Mouse (Mus musculus) urinary bladder, postnatal 4 days (tissue): Measurements from ENCODE around the gene Il18.
"Not testable (repeated sequence)": the region's sequence is repeated elsewhere in the genome, so short reads cannot be mapped to it uniquely, and the experiment has no call there.

Experiments used
- DNase-seq, 2 experiments: peaks; one replicate each; pipeline ENCODE4 v3.0.0; 2021 to 2022; ENCODE audit warnings: low spot score in 2 of 2

The Il18 gene

GRCm38 (mm10) chr9:50603189-50603997, 48.8 kb downstream of the Il18 start, which contains the start of the genes Sdhd and Timm8b:
TSS of gene Sdhd (minus strand) at chr9:50603812.
TSS of gene Timm8b (plus strand) at chr9:50603910.
- peak; percentile 90 to 92 for DNase-seq

- no peak for DNase-seq
These were observed 49.3 kb downstream of the Il18 start for GRCm38 (mm10) chr9:50603998-50604324.

- DNase-seq, result no peak
These were observed 49.7 kb downstream of the Il18 start for GRCm38 (mm10) chr9:50604338-50604737.

GRCm38 (mm10) chr9:50612115-50612514, 57.5 kb downstream of the Il18 start:
- no peak for DNase-seq

GRCm38 (mm10) chr9:50616161-50616560, 61.5 kb downstream of the Il18 start:
- DNase-seq, result no peak

- DNase-seq, result peak; percentile 83 to 85
These were observed 62.4 kb downstream of the Il18 start, which contains the start of the genes Pih1d2 and Nkapd1 for GRCm38 (mm10) chr9:50616766-50617603. TSS of gene Pih1d2 (plus strand) at chr9:50617321. TSS of gene Nkapd1 (minus strand) at chr9:50617464.

- no peak for DNase-seq
These were observed 63.2 kb downstream of the Il18 start for GRCm38 (mm10) chr9:50617794-50618330.

GRCm38 (mm10) chr9:50630903-50631302, 76.3 kb downstream of the Il18 start:
- not testable (repeated sequence) for DNase-seq
